Mouse (Mus musculus) embryonic facial prominence, embryonic 14.5 days (tissue): Measurements from ENCODE around the gene Pnpla8. TPM values are rescaled to one million over a fixed set of nuclear protein-coding genes. Genes with fewer than 3 reads are reported as not detected.
"Not testable (repeated sequence)": the region's sequence is repeated elsewhere in the genome, so short reads cannot be mapped to it uniquely, and the experiment has no call there.

ENCODE experiments used
- ATAC-seq: fragments of 200-750 bp; cut with Nextera tagmentation; 2 replicates; pipeline ENCODE4 v1.8.0; 2017; ENCODE audit warnings: low read depth, moderate number of reproducible peaks, moderate TSS enrichment
- DNase-seq: peaks from one replicate; pipeline ENCODE4 v3.0.0-alpha.2; 2015; ENCODE audit warnings: low spot score
- H3K27ac ChIP-seq: fragments of 300-500 bp; sonication (generic); replicated peaks from 2 replicates; pipeline ENCODE4 v1.5.1; 2014; ENCODE audit warnings: low read depth, mild to moderate bottlenecking, low read length, moderate library complexity
- H3K27me3 ChIP-seq: fragments of 300-500 bp; sonication (generic); replicated peaks from 2 replicates; pipeline ENCODE4 v1.6.1; 2014; ENCODE audit warnings: low read length; ENCODE audit not compliant: control insufficient read depth, insufficient read depth
- H3K36me3 ChIP-seq: fragments of 300-500 bp; sonication (generic); 2 replicates; pipeline ENCODE4 v1.6.1; 2014; ENCODE audit warnings: low read length, mixed read lengths; ENCODE audit not compliant: control insufficient read depth, insufficient read depth
- H3K4me1 ChIP-seq: fragments of 300-500 bp; sonication (generic); 2 replicates; pipeline ENCODE4 v1.6.1; 2014; ENCODE audit warnings: antibody characterized with exemption, low read length; ENCODE audit not compliant: control insufficient read depth, insufficient read depth
- H3K4me2 ChIP-seq: fragments of 300-500 bp; sonication (generic); 2 replicates; pipeline ENCODE4 v1.6.1; 2014; ENCODE audit warnings: low read depth, mild to moderate bottlenecking, low read length, moderate library complexity, mixed read lengths
- H3K4me3 ChIP-seq: fragments of 300-500 bp; sonication (generic); 2 replicates; pipeline ENCODE4 v1.5.1; 2014; ENCODE audit warnings: low read depth, mild to moderate bottlenecking, low read length
- H3K9ac ChIP-seq: fragments of 300-500 bp; sonication (generic); 2 replicates; pipeline ENCODE4 v1.6.1; 2014; ENCODE audit warnings: low read depth, mild to moderate bottlenecking, low read length, moderate library complexity, mixed read lengths
- H3K9me3 ChIP-seq: fragments of 300-500 bp; sonication (generic); 2 replicates; pipeline ENCODE4 v1.6.1; 2016; ENCODE audit warnings: low read length; ENCODE audit not compliant: control insufficient read depth
- WGBS: fragments of 180-500 bp; shearing (Covaris S2); extraction: QIAGEN DNeasy Blood & Tissue Kit; methylation state at CpG from one replicate; pipeline ENCODE4 v1.1.7; 2014; 5-methylcytosine and 5-hydroxymethylcytosine counted together
- polyA plus RNA-seq: library from polyadenylated mRNA; unstranded; fragments of >200 nt; fragmentation: Nextera tagmentation; extraction: Ambion mirVana; gene quantifications from 2 replicates; pipeline ENCODE4 v1.2.1, GENCODE M21; 2014

Pnpla8 gene
- 72.7 and 78.6 TPM in 2 replicates for polyA plus RNA-seq

DNA sequence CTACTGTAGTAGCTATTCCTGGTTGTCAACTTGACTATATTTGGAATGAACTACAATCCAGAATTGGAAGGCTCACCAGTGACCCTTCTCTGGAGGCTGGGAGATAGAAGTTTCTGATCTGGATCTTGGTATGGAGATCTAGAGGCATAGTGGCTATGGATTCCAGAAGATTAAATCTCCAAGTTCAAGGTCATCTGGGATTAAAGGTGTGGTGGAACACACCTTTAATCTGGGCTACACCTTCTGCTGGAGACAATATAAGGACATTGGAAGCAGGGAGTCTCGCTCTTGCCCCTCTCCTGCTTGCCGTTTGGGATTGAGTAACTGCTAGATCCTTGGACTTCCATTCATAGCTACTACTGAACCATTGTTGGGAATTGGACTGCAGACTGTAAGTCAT lies at the start of gene Pnpla8:
Gene Pnpla8, plus strand, starts transcription at position 301 of the 400 bp plus-strand sequence.
- Histone ChIP-seq H3K4me3 (peak within 1 kb of the TSS; percentile 64), H3K9ac (peak within 1 kb of the TSS; percentile 80), H3K4me2 (peak within 1 kb of the TSS; percentile 83)
- H3K4me1 ChIP-seq, H3K36me3 ChIP-seq, H3K27ac ChIP-seq, DNase-seq, H3K9me3 ChIP-seq, H3K27me3 ChIP-seq, ATAC-seq: not testable (repeated sequence)
- 97% methylated on average over 2 of the region's 2 CpGs for WGBS

GRCm38 (mm10) chr12:44176331-44177037 lies 44.7 kb upstream of the Pnpla8 start:
- H3K4me3 ChIP-seq: no peak overlapping the region
- no peaks in the 10 kb centered on the region for H3K4me1 ChIP-seq
- ATAC-seq (no peak), DNase-seq (peak; percentile 24)
- no peak overlapping the region for H3K4me2 ChIP-seq
- H3K9me3 ChIP-seq: no peaks in the 10 kb centered on the region
- no peak overlapping the region for H3K27ac ChIP-seq
- no peaks in the 10 kb centered on the region for H3K36me3 ChIP-seq
- H3K27me3 ChIP-seq: no peaks in the 10 kb centered on the region
- H3K9ac ChIP-seq: no peak overlapping the region
- WGBS: 40% methylated on average over 10 of the region's 10 CpGs

- no peak for ATAC-seq
- Histone ChIP-seq H3K27me3 (no peaks in the 10 kb centered on the region), H3K4me2 (no peak overlapping the region), H3K9ac (no peak overlapping the region), H3K4me3 (no peak overlapping the region), H3K36me3 (no peaks in the 10 kb centered on the region), H3K9me3 (no peaks in the 10 kb centered on the region), H3K27ac (no peak overlapping the region), H3K4me1 (no peaks in the 10 kb centered on the region)
- no peak for DNase-seq
- WGBS: 88% methylated on average over 2 of the region's 2 CpGs
These were observed 44.2 kb upstream of the Pnpla8 start for GRCm38 (mm10) chr12:44177038-44177355.

GRCm38 (mm10) chr12:44181081-44181982 lies 39.8 kb upstream of the Pnpla8 start:
- no peak overlapping the region for H3K4me2 ChIP-seq
- H3K9ac ChIP-seq: no peak overlapping the region
- H3K9me3 ChIP-seq: no peaks in the 10 kb centered on the region
- H3K36me3 ChIP-seq: no peaks in the 10 kb centered on the region
- no peak overlapping the region for H3K27ac ChIP-seq
- 40% methylated on average over 9 of the region's 9 CpGs for WGBS
- H3K27me3 ChIP-seq: no peaks in the 10 kb centered on the region
- H3K4me1 ChIP-seq: no peaks in the 10 kb centered on the region
- no peak overlapping the region for H3K4me3 ChIP-seq
- ATAC-seq: peak; percentile 90
- peak; percentile 86 for DNase-seq

DNA sequence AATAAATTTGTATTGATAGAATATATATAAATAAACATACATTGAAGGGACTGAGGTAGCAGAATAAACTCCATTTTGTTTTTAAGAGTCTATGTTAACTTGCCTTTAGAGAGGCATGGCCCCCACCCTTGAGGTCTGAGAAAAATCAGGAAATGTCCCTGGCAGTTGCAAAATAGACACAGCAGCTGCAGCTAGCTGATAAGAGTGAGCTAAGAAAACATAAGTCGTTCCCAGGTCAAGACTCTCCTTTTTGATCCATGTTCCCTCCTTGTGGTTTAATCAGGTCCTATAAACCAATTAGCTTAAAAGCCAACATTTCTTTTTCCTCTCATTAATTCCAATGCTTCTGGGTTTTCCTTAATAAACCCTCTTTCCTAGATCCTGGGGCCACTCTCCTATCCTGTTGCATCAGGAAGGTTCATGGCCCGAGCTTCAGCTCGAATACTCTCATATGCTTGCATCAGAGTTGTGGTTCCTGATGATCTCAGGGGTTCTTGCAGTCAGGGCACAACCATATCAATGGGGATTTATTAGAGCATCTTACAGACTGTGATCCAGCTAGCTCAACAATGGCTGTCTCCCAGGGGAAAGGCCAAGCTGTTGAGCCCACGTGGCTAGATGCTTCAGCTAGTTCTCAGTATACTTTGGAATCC lies 23.2 kb upstream of the Pnpla8 start:
- H3K9ac ChIP-seq: no peak overlapping the region
- no peak overlapping the region for H3K4me2 ChIP-seq
- H3K4me3 ChIP-seq: no peak overlapping the region
- H3K4me1 ChIP-seq: no peaks in the 10 kb centered on the region
- H3K27ac ChIP-seq: no peak overlapping the region
- H3K36me3 ChIP-seq: no peaks in the 10 kb centered on the region
- H3K9me3 ChIP-seq: no peaks in the 10 kb centered on the region
- no peaks in the 10 kb centered on the region for H3K27me3 ChIP-seq
- peak; percentile 5 for DNase-seq
- no peak for ATAC-seq
- 66% methylated on average over 4 of the region's 4 CpGs for WGBS

- no peak for ATAC-seq
- peak; percentile 52 for DNase-seq
- Histone ChIP-seq H3K27me3 (no peaks in the 10 kb centered on the region), H3K27ac (peak overlapping the region; percentile 88), H3K4me1 (peaks cover 12% of the 10 kb centered on the region), H3K9ac (peak overlapping the region; percentile 93), H3K4me3 (peak overlapping the region; percentile 96), H3K4me2 (peak overlapping the region; percentile 79), H3K9me3 (no peaks in the 10 kb centered on the region), H3K36me3 (peaks cover 5% of the 10 kb centered on the region; the same call in 1 of the 2 replicates)
- 0% methylated on average over 29 of the region's 37 CpGs for WGBS
These were observed 11.9 kb upstream of the Pnpla8 start for GRCm38 (mm10) chr12:44209141-44209823.

- Histone ChIP-seq H3K4me1 (peaks cover 12% of the 10 kb centered on the region), H3K4me2 (peak within 1 kb of the TSS; percentile 79), H3K36me3 (peaks cover 5% of the 10 kb centered on the region; the same call in 1 of the 2 replicates), H3K4me3 (peak within 1 kb of the TSS; percentile 96), H3K27me3 (no peaks in the 10 kb centered on the region), H3K27ac (peak within 1 kb of the TSS; percentile 88), H3K9me3 (no peaks in the 10 kb centered on the region), H3K9ac (peak within 1 kb of the TSS; percentile 93)
- DNase-seq (peak; percentile 99), ATAC-seq (peak; percentile 99)
- WGBS: under 1% methylated on average over 50 of the region's 77 CpGs
These were observed 11.1 kb upstream of the Pnpla8 start, which contains the start of gene Dnajb9 for GRCm38 (mm10) chr12:44209824-44210752. Dnajb9 (minus strand) TSS chr12:44210326.
